Mouse (Mus musculus) adrenal gland, postnatal 25 days (tissue): ENCODE results near the gene Gm29666. TPM values are rescaled to one million over a fixed set of nuclear protein-coding genes. Genes with fewer than 3 reads are reported as not detected.

Experiments used
- DNase-seq: peaks from one replicate; pipeline ENCODE4 v3.0.0; 2021; ENCODE audit warnings: mixed read lengths
- long read RNA-seq: library from polyadenylated mRNA; stranded (forward); transcript quantifications from one replicate; pipeline ENCODE4 v2.0.0, GENCODE M21; 2021
- total RNA-seq: library from RNA; stranded (reverse); gene quantifications from 2 replicates; pipeline ENCODE4 v1.2.3, GENCODE M21; 2021

The Gm29666 gene
- total RNA-seq, result 0.24 and 0.39 TPM in 2 replicates
- long read RNA-seq, result 0 reads

GRCm38 (mm10) chr15:84919938-84920337 lies at the start of gene Gm29666:
TSS of gene Gm29666 (minus strand) at chr15:84920038.
- no peak for DNase-seq

DNA sequence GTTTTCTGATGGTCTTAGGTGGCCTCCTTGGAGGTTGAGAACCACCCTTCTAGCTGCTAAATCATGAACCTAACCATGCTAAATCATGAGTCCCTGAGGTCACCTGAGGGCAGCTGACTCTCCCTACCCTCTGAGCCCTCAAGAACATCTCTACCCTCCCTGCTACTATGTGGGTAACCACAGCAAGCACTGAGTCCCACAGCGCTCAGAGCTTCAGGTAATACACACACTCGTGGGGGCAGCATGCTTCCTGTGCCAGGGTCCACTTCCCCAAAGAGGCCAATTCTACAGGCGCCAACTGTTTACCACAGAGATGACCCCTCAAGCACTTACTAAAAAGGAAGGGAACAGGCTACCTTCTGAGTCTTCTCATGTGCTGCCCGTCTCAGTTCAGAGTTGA lies 48.7 kb upstream of the Gm29666 start:
- no peak for DNase-seq

DNA sequence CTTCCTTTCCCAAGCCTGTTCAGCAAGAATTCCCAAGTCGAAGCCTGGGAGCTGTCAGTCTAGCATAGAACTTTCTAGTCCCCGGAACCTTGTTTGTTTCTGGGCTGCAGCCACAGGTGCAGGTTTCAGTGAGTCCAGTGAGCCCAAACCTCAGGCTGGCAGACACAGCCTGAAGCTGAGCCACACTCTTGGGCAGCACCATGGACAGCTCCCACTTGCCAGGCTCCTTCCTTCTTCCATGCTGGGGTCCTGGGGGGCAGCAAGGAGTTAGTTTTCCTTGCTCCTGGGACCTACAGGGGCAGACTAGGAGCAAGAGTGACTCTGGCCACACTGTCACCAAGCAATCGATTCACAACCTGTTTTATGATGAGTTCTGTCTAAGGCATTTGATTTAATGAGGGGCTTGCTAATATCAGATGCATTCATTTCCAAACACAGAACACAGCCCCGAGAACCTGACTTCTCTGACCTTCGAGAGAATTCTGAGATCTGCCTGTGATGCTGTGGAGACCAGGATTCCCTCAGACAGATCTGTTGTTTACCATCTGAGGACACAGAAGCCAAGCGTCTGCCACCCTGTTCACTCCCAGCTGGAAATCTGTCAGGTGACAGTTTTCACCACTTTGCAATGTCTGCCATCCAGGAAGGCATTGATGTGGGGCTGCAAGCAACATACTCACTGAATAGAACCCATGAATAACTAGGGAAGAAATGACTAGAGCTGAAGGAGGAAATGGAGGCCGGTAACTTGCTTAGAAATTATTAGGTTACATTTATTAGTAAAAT lies 45.9 kb upstream of the Gm29666 start:
- DNase-seq, result peak; percentile 68

- DNase-seq, result no peak
Observed at GRCm38 (mm10) chr15:84964771-84965170, 44.9 kb upstream of the Gm29666 start.

GRCm38 (mm10) chr15:84962518-84962917 lies 42.7 kb upstream of the Gm29666 start:
- no peak for DNase-seq

- peak; percentile 26 for DNase-seq
Observed at GRCm38 (mm10) chr15:84960692-84961091, 40.9 kb upstream of the Gm29666 start.

DNA sequence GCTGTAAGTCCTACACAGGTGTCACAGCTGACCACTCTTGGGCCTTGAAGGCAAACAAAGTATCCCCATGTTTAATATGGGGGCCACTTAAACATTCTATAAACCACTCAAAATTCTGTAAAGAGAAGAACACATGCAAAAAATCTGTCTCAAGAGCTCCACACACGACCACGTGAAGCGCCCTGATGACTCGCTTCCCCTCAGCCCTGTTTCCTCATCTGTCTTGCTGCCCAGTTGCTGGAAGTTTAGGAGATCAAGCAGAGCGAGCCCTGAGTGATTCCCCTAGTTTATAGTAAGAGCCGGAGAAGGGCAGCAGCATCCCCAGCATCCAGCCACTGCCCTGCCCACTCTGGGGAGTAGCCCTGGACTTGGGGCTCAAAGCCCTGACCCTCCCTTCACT lies 40.1 kb upstream of the Gm29666 start:
- no peak for DNase-seq

DNA sequence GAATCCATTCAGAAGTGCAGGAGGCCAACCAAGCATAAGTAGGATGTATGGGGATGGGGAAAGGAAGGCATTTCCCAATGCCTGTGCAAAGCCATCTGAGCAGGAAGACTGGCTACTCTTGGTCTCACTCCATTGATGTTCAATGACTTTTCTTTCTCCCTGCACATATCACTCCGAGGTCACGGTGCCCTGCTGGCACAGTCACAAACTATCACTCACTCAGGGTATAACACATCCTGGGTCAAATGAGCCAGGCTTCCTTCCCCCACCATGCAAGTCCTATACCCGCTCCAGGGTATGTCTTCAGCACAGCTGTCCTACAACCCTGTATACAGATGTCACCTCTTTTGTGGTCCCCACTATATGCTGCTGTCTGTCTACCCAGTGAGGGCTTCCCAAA lies 38.5 kb upstream of the Gm29666 start:
- DNase-seq, result peak; percentile 30

- DNase-seq, result no peak
Observed at GRCm38 (mm10) chr15:84957851-84958250, 38.0 kb upstream of the Gm29666 start.

GRCm38 (mm10) chr15:84953259-84953658 lies 33.4 kb upstream of the Gm29666 start:
- no peak for DNase-seq

GRCm38 (mm10) chr15:84950053-84950452 lies 30.2 kb upstream of the Gm29666 start:
- DNase-seq, result no peak

DNA sequence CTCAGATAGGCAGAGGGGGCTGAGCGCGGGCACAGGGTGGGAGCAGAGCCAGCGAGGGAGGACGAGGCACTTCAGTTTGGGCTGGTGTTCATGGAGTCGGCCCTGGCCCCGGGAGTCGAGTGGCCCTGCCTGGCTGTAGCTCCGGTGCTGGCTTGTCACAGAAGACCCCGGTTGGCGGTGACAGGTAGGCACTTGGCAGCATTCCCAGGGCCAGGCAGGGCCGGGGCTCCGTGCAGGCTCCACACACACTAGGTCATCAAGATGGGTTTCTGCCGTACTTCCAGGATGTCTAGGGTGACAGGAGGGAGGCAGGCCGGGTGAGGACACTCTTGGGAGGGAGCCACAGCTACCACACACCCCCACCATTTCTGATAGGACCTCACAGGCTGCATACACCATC lies 29.2 kb upstream of the Gm29666 start:
- DNase-seq, result no peak

- DNase-seq, result no peak
Observed at GRCm38 (mm10) chr15:84944319-84944718, 24.5 kb upstream of the Gm29666 start.

DNA sequence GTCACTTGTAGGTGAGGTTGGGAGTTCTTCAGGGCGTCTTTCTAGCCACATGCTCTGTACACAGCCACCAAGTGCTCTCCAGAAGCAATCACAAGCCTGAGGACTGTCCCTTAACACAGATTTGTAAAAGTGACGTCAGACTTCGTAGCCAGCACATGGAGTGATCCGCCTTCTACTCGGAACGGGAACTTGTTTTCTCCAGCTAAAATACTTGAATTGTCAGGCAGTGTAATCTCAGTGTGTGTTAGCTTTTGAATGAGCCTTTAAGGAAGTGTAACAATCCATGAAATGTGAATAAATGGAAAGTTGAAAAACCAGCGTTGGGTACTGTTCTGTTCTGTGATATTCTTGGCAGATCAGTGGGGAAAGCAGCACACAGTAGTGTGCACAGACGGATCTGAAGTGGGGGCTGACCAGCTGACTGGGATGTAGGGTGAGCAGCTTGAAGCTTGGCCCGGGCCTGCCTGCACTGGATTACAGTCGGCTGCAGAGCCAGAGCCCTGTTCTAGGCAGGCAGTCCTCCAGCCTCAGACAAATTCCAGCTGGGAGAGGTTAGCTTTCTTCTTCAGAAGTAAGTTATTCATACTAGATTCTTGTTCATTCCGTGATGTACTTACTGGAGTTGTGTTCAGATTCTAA lies 22.9 kb upstream of the Gm29666 start:
- DNase-seq, result no peak

GRCm38 (mm10) chr15:84940102-84940501 lies 20.3 kb upstream of the Gm29666 start:
- DNase-seq, result peak; percentile 21

- DNase-seq, result no peak
Observed at GRCm38 (mm10) chr15:84934901-84935300, 15.1 kb upstream of the Gm29666 start.

GRCm38 (mm10) chr15:84932351-84932750 lies 12.5 kb upstream of the Gm29666 start:
- DNase-seq, result no peak

DNA sequence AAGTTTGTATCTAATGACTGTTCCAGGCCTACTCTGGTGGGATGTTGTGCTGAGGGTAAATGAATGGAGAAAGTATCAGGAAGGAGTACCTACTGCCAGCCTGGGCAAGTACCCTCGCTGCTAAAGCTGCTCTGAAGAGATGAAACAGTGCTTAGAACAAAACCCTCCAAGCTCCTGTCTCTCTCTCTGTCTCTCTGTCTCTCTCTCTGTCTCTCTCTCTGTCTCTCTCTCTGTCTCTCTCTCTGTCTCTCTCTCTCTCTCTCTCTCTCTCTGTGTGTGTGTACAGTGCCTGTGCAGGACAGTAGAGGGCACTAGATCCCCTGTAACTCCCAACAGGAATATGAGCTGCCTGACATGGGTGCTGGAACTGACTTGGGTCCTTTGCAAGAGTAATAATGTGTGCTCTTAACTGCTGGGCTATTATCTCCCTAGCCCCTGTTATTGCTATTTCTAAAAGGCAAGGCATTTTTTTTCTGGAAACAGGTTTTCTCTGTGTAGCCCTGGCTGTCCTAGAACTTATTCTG lies 5.7 kb upstream of the Gm29666 start:
- DNase-seq, result no peak

DNA sequence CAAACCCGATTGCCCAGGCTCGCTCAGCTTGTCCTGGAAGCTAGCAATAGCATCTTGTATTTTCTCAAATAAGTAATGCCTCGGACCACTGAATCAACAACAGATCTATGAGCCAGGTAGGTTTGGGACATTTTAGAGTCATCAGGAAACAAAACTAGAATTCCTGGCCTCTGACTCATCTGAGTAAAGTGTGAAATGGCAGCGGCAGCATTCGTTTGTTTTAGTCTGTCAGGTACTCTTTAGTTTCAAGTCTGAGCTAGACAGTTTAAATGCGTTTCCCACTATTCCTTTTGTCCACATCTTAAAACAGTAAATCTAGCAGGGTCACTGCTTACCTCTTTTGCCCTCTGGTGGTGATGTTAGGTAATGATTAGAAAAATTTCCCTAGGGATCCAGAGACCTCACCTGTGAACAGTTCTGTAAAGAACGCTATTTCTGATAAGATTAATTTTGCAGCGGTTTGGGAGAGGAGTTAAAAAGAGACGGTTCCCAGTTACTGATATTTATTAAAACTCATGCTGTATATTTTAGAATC lies 5.0 kb upstream of the Gm29666 start:
- DNase-seq, result no peak

GRCm38 (mm10) chr15:84923508-84924181 lies 3.8 kb upstream of the Gm29666 start:
- peak; percentile 71 for DNase-seq

DNA sequence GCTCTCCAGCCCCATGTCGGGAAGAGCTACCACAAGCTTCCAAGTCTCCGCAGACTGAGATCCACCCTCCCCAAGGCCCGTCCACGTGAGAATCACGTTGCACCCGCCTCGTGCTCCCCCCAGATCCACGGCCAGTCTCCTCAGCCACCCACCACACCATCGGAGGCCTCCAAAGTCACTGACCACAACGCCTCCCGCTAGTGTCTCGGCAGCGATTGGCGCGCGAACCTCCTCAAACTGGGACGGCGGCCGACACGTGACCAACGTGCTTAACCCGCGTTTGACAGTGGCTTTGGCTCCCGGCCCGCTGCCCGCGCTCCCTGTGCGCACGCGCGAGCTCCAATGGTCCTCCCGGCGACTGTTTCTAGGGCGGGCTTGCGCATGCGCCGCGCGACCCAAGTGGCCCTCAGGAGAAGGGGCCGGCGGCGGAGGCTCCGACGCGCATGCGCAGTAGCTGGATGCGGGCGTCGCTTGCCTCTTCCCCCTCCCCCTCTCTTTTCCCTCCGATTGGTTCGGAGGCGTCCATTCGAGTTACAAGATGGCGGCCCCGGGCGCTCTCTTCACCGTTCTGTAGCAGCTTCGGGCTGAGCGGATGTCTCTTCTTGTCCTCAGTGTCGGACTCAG lies 3.2 kb upstream of the Gm29666 start, which contains the start of gene Nup50:
TSS of gene Nup50 (plus strand) at position 528 of the 624 bp plus-strand sequence.
- peak; percentile 100 for DNase-seq

DNA sequence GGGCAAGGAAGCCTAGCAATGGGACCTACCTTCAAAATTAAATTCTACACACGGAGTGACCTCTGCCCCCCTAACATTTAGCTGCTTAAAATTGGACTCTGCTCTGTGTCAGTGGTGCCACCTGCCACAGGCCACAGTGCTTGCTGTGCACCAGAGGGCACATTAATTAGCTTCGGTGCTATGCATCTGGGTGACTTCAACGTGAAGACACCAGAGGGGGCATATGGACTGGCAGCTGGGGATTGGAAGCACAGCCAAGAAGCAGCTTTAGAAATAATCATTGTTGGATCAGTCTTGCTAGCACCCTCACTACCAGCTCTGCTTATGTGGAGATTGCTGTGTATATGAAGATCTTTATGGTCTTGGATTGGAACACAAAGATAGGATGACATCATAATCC lies 6.6 kb downstream of the Gm29666 start:
- DNase-seq, result no peak
